Mouse (Mus musculus) brain, embryonic 14.5 days (tissue): ENCODE results near the gene Usp2.

ENCODE experiments used
- CTCF ChIP-seq: fragments of 200-500 bp; IDR thresholded peaks from 2 replicates; pipeline ENCODE4 v1.5.1; 2012; ENCODE audit warnings: inconsistent platforms, mild to moderate bottlenecking, moderate library complexity, borderline replicate concordance; ENCODE audit not compliant: insufficient read depth, insufficient read length; ENCODE audit errors: extremely low read depth
- POLR2A ChIP-seq: fragments of 200-500 bp; IDR thresholded peaks from 2 replicates; pipeline ENCODE4 v1.6.1; 2012; ENCODE audit warnings: mild to moderate bottlenecking, inconsistent platforms, borderline replicate concordance; ENCODE audit not compliant: poor library complexity, insufficient read depth, insufficient read length, severe bottlenecking; ENCODE audit errors: extremely low read depth

DNA sequence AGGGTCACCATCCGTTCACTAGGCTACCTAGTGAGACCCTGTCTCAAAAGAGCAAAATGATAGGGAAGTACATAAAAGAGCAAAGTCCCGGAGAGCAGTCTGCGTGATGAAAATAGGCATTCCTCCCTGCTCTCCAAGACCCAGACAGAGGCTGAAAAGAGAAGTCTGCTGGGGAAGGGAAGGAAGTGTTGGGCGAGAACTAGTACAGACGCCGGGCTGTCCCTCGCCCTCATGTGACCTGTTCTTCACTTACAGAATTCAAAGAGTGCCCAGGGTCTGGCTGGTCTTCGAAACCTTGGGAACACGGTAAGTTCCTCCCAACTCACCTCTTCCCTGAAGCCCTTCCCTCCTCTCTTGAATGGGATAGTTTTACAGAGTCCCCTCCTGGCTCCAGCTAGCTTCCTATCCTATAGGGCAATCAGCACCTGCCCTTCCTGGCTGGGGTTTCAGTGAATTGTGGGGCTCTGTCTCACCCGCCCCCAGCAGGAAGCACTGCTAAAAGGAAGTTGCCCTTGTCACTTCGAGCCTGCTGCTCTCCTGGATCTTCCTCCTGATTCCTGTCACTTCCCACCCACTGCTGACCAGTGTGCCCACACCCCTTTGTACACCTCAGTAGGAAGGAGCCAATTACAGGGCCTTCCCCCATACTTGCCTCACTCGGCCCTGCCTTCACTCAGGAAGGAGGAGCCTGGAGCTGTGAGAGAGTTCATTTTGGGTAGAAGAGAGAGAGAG lies 22.2 kb downstream of the Usp2 start:
- TF ChIP-seq POLR2A (no peak), CTCF (no peak)
